Mouse (Mus musculus) heart, postnatal 36 days (tissue): ENCODE measurements at regions not wholly inside any gene's neighbourhood (a gene's known extent, or its start where the extent isn't known, plus 50 kb on each side); places are given as distances from the start of the nearest gene placed in this dataset.

ENCODE experiments used
- DNase-seq, 2 experiments: peaks; one replicate each; pipeline ENCODE4 v3.0.0; 2021 to 2022
- intact Hi-C: fragments of 180-260 bp; cut with DNase I; formaldehyde crosslinking; loops from one replicate; pipeline ENCODE4 v1.15.1; 2025

- intact Hi-C loops: no loop called here
- no peak for DNase-seq
Observed at GRCm38 (mm10) chr11:24226755-24227154, 148.9 kb downstream of the Bcl11a start.

DNA sequence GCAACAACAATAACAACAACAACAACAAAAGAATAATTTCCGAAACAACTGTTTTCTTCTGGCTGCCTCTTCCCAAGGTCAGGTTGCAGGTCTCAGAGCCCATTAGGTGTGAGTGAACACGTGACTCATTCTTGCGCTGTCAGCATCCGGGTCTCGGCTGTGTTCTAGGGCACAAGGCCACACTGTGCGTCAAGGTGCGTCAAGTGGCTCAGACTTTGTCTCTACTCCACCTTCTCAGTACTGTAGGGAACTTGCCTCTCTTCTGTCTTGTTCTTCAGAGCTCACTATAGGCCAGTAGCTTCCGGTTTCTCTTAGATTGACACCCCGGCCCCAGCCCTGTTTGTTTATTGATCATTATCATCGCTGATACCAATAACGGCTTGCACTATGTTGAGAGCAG lies 155.5 kb downstream of the Bcl11a start:
- intact Hi-C loops: no loop called here
- no peak for DNase-seq

DNA sequence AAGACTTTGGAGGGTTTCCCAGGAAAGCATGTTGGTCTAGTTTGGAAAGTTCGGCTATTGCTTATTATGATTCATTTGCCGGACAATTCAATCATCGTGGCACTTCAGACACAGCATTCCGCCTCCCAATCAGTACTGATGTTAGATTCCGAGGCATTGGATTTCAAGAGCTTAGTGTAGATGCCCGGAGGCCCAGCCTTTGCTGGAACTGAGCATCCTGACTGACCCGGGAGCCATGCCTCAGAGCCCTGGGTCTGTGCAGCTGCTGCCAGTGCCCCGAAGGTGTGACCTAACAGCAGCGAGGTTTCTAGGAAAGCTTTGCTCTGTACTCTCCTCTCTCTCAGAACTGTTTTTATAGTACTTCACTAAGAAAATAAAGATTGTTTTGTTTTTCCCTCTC lies 156.0 kb downstream of the Bcl11a start:
- DNase-seq: no peak
- intact Hi-C loops: no loop called here

DNA sequence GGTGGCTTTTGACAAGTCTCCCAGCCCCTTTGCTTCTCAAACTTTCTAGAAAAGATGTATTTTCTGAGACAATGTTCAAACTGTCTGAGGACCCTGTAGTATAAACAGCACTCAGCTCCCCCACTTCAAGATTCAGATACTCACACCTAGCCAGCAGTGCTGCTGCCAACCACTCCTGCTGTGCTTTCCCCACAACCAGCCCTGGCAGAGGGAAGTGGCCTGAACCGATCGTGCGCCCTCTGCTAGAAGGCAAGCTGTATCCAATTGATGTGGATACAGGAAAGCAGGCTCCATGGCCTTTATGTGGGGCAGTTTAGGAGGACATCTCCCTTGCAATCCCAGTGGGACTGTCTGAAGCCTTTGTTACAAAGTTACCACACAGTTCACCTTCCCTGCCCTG lies 156.6 kb downstream of the Bcl11a start:
- intact Hi-C loops: no loop called here
- no peak for DNase-seq

- intact Hi-C loops: no loop called here
- no peak for DNase-seq
Observed at GRCm38 (mm10) chr11:24235326-24235725, 157.5 kb downstream of the Bcl11a start.

DNA sequence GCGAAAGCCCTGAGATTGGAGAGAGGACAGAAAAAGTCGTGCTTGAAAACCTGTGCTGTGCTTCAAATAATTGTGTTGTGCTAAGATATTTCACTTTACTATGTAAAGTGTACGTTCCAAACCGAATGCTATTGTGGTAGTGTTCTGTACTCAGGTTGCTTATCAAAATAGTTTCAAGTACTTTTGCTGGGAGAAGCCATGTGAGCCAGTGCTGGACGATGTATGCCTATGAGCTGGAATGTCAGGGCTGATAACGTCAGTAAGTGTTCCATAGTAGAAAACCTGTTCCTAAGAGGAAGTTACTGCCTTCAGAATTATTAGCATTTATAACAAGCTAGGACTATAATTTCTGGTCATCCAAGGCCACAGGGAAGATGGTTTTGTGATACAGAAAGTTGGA lies 161.8 kb downstream of the Bcl11a start:
- no peak for DNase-seq
- intact Hi-C loops: no loop called here

DNA sequence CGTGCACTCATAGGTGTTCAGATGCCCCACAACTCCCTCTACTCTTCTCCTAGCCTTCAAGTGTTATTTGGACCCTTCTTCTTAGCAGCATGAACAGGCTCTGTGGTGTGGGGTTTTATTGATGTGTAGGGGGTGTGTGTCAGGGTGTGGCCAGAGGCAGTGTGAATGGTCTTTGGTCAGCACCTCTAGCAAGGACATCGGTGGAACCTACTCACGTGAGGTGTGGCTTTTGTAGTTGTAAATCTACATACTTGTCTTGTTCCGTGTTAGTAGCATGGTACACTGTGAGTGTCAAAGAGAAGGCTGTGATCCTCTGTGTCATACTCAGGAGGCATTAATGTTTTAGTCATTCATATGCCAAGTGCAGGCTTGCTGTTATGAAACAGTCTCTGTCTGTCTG lies 164.2 kb downstream of the Bcl11a start:
- intact Hi-C loops: no loop called here

DNA sequence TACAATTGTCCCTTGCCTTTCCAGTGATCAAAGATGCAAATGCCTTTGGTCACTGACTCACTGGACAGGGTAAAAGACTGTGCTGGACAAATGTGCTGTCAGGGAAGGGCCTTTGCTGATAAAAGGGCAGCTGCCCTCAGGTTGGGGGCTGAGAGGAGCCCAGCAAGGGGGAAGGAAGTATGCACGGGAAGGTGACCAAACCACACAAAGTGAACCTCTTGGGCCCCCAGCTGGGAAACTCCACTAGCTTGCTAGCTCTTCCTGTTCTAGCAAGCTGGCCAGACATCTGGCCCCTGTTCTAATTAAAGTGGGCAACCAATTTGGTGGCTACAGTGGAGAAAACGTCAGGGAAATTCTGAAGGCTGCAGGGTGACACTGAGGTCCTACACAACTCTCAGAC lies 165.0 kb downstream of the Bcl11a start:
- intact Hi-C loops: no loop called here
- DNase-seq: no peak

More for the DNA sequence above, 164.2 kb downstream of the Bcl11a start:
- DNase-seq: no peak

DNA sequence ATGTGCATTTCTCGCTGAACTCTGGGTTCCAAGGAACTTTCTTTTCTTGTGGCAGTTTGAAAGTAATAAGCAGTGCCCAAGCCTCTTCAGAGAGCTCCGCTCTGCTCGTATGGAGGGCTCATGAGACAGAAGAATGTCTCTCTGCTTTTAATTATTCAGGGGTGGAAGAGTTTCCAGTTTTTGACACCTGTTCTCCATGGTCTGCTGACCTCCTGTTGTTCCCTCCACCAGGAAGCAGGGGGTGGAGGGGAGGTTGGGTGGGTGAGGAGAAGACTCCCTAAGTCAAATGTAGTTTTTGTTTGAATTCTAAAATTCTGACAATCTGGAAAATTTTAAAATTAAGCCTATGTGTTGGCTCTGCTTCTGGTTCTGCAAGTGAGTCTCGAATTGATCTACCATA lies 167.5 kb downstream of the Bcl11a start:
- intact Hi-C loops: no loop called here

DNA sequence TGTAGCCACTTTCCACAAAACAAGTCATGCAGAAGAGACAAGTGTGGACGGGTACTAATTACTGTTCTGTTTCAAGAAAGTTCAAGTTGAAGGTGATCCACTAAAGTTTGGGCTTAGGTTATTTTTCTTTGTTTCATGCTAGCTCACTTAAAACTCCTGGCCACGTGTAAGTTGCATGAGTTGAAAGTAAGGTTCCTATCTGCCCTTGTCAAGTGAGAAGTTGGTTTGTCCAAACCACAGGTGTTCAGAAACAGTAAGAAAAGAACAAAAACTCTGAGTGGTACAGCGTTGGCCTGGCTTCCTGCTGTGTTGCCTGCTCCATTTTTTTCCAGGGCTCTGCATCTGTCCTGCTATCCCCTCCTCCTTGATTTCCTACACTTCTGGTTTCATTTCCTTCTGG lies 168.5 kb downstream of the Bcl11a start:
- intact Hi-C loops: loop anchor here (2.0 kb wide), 1 partner anchor 166 kb away; no protein-coding TSS in a partner anchor
- DNase-seq: no peak

More for the DNA sequence above, 167.5 kb downstream of the Bcl11a start:
- no peak for DNase-seq

GRCm38 (mm10) chr11:24247285-24247684 lies 169.4 kb downstream of the Bcl11a start:
- DNase-seq: no peak
- intact Hi-C loops: loop anchor here (2.0 kb wide), 1 partner anchor 166 kb away; no protein-coding TSS in a partner anchor

DNA sequence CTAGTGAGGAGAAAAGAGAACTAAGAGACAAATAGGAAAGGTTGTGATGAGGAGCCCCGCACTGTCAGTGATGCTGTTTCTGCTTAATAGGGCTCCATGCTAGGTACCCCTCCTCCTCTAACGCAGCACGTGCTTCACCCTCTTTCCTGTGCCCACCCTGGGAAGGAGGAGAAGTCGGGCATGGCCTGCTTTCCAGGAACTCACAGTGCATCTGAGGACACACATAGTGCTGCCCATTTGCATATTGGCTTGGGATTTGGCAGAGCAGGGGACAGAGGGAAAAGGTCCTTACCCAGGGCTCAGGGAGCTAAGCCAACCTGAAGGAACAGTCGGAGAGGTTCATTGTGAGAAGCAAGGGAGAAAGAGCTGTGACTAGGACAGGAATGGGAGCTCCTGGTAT lies 173.7 kb downstream of the Bcl11a start:
- DNase-seq: no peak
- intact Hi-C loops: no loop called here

- DNase-seq: no peak
- intact Hi-C loops: no loop called here
Observed at GRCm38 (mm10) chr11:24255201-24256060, 177.6 kb downstream of the Bcl11a start.

GRCm38 (mm10) chr11:24257741-24258140 lies 179.9 kb downstream of the Bcl11a start:
- intact Hi-C loops: no loop called here
- no peak for DNase-seq

- intact Hi-C loops: no loop called here
- no peak for DNase-seq
Observed at GRCm38 (mm10) chr11:24258340-24258739, 180.5 kb downstream of the Bcl11a start.

DNA sequence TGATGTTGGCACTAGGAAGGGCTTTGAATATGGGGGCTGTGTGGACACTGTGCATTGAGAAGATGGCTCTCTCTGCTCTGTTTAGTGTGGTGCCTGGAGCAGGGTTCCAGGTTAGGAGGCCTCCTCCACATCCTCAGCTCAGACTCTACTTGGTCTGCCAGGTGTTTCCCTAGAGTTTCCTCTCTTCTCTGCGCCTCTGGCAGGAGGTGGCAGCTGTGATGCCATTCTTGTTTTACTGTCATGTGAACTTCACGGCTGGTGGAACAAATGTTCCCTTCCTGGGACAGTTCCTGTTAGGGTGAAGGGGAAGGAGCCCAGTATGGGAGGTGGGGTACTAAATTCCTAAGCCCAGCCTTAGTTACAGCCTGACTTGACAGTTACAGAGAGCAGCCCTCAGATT lies 181.8 kb downstream of the Bcl11a start:
- intact Hi-C loops: no loop called here
- DNase-seq: no peak

DNA sequence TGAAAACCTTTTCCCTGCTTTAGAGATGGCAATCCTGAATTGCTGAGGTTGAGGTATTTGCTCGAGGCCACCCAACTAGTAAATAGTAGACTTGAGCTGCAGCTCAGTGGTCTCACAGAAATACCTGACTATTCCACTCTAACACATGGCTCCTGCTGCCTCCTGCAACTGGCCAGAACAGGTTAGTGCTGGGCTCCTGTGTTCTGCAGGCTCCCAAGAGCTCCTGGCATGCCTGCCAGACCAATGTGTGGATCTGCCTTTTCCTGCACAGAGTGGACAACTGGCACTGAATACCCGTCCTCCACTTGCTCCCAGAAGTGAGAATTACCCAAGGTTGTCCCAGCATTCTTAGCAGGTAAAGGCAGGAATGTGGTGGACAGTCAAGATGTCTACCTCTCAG lies 191.2 kb downstream of the Bcl11a start:
- no peak for DNase-seq

GRCm38 (mm10) chr11:24281628-24282027 lies 203.8 kb downstream of the Bcl11a start:
- DNase-seq: no peak
- intact Hi-C loops: no loop called here

More for the DNA sequence above, 191.2 kb downstream of the Bcl11a start:
- intact Hi-C loops: no loop called here

DNA sequence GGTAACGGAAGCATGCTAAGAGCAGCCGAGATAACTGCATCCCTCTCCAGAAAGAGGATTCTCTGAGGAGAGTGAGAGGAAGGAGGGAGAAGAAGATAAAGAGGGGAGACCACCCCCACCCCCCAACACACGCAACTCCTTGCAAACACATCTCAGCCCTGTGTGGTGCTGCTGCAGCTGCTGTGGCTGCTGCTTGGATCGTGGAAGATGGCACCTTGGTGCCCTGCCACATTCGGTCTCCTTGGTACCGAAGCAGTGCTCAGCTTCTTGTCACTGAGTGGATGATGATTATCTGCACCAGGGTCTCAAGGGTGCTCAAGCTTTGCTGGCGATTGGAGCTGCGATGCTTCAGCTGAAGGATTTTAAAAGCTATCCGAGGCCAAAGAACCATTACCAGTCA lies 204.7 kb downstream of the Bcl11a start:
- no peak for DNase-seq
- intact Hi-C loops: no loop called here

DNA sequence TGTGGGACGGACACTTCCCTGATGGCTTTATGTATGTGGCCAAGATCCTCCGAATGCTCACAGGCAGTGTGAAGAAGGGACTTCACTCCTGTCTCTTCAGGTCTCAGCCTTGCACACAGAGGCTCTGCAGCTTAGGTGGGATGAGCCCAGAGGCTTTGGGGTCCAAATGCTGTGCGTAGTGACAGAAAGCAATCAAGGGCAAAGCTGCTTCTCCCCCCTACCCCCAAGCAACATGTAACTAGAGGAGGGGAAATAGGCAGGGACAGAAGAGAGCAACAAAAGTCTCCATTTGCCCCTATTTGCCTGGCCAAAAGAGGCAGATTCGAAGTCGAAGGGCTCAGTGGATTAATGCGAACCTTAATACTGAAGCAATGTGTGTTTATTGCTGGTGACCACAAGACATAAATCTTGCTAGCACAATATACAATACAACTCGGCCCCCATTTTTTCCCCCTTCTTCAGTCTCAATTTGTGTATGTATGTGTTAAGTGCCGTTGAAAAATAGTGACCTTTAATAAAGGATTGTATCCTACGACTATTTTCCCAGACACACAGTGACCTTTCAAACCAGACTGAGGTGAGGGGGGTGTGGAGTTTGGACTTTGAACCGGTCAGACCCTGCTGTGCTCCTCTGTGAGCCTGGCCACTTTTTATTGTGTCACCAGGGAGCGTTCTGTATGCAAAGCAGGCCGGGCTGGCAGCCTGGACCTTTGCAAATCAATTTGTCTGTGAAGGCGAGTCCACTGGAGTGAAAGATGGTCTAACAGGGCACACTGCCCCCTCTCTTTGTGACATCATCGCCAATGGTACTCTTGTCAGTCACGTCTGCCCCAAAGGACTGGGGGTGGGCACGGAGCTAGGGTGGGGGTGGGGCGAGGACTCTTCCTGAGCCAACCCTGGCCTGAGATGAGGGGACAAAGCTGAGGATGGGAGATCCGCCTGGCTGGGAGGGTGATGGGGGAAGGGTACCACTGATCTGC lies 208.6 kb downstream of the Bcl11a start:
- DNase-seq: no peak
- intact Hi-C loops: no loop called here

- DNase-seq: no peak
- intact Hi-C loops: no loop called here
Observed at GRCm38 (mm10) chr11:24293209-24293608, 215.4 kb downstream of the Bcl11a start.
